Mouse (Mus musculus): ENCODE measurements around the gene Cecr2.

- TF ChIP-seq EP300 (IDR thresholded peaks at IDR 0.05; ENCODE audit: low read depth): no peak
- TF ChIP-seq CTCF (IDR thresholded peaks at IDR 0.05; ENCODE audit: low read depth): no peak
These were observed 95.0 kb downstream of the Cecr2 start for GRCm38 (mm10) chr6:120761151-120761550.
